Mouse (Mus musculus): ENCODE results near the gene Trip10. TPM values are rescaled to one million over a fixed set of nuclear protein-coding genes. Genes with fewer than 3 reads are reported as not detected.

Trip10 gene
- polyA plus RNA-seq, 1 experiment, result 61.1 TPM

- no peaks in the 10 kb centered on the region for H3K4me1 ChIP-seq (ENCODE audit: control insufficient read depth, insufficient read depth, low read length)
- H3K27ac ChIP-seq (ENCODE audit: insufficient read depth, low read length), result no peak overlapping the region
- H3K9me3 ChIP-seq (replicated peaks; ENCODE audit: control insufficient read depth, insufficient read depth, low read length, poor library complexity, severe bottlenecking), result no peaks in the 10 kb centered on the region
- no peak overlapping the region for H3K9ac ChIP-seq (ENCODE audit: low read depth, poor library complexity, severe bottlenecking)
- H3K36me3 ChIP-seq (ENCODE audit: control insufficient read depth, insufficient read depth, low read length, poor library complexity, severe bottlenecking), result no peaks in the 10 kb centered on the region
- TF ChIP-seq POLR2A (IDR thresholded peaks at IDR 0.05; ENCODE audit: insufficient read depth, low read length), result no peak
- TF ChIP-seq CTCF (IDR thresholded peaks at IDR 0.05; ENCODE audit: low read depth, low read length), result no peak
- TF ChIP-seq EP300 (IDR thresholded peaks at IDR 0.05; ENCODE audit: insufficient read depth, low read depth, low read length), result no peak
- no peaks in the 10 kb centered on the region for H3K27me3 ChIP-seq (ENCODE audit: control insufficient read depth, insufficient read depth, low read length, poor library complexity, severe bottlenecking)
- no peak overlapping the region for H3K4me3 ChIP-seq (ENCODE audit: low read depth, low read length)
Measured at GRCm38 (mm10) chr17:57290001-57290670, 40.9 kb downstream of the Trip10 start.

DNA sequence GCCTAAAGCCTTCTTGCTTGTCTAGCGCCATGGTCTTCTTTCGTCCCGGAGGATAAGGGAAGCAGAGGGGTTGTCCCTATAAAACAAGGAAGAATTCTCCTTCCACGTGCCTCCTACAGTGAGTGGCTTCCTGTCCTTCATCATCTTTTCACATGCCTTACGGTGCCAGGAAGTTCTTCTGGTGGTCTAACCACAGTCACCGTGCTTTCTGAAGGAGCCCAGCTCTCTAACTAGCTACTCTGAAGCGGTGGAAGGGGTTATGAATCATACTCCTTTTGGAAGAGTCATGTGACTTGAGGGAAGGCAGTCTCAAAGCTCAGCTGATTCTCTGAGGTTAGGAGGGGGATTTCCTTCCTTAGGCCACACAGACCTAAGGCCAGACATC, 41.4 kb downstream of the Trip10 start:
- no peaks in the 10 kb centered on the region for H3K4me1 ChIP-seq (ENCODE audit: control insufficient read depth, insufficient read depth, low read length)
- H3K27ac ChIP-seq (ENCODE audit: insufficient read depth, low read length), result no peak overlapping the region
- TF ChIP-seq POLR2A (IDR thresholded peaks at IDR 0.05; ENCODE audit: insufficient read depth, low read length) (no peak), CTCF (IDR thresholded peaks at IDR 0.05; ENCODE audit: low read depth, low read length) (no peak), EP300 (IDR thresholded peaks at IDR 0.05; ENCODE audit: insufficient read depth, low read depth, low read length) (no peak)
- H3K4me3 ChIP-seq (ENCODE audit: low read depth, low read length), result no peak overlapping the region
- H3K9ac ChIP-seq (ENCODE audit: low read depth, poor library complexity, severe bottlenecking), result no peak overlapping the region
- no peaks in the 10 kb centered on the region for H3K9me3 ChIP-seq (replicated peaks; ENCODE audit: control insufficient read depth, insufficient read depth, low read length, poor library complexity, severe bottlenecking)
- H3K27me3 ChIP-seq (ENCODE audit: control insufficient read depth, insufficient read depth, low read length, poor library complexity, severe bottlenecking), result no peaks in the 10 kb centered on the region
- H3K36me3 ChIP-seq (ENCODE audit: control insufficient read depth, insufficient read depth, low read length, poor library complexity, severe bottlenecking), result no peaks in the 10 kb centered on the region

- no peak overlapping the region for H3K9ac ChIP-seq (ENCODE audit: low read depth, poor library complexity, severe bottlenecking)
- H3K36me3 ChIP-seq (ENCODE audit: control insufficient read depth, insufficient read depth, low read length, poor library complexity, severe bottlenecking), result no peaks in the 10 kb centered on the region
- H3K4me3 ChIP-seq (ENCODE audit: low read depth, low read length), result no peak overlapping the region
- H3K4me1 ChIP-seq (ENCODE audit: control insufficient read depth, insufficient read depth, low read length), result no peaks in the 10 kb centered on the region
- no peaks in the 10 kb centered on the region for H3K27me3 ChIP-seq (ENCODE audit: control insufficient read depth, insufficient read depth, low read length, poor library complexity, severe bottlenecking)
- no peaks in the 10 kb centered on the region for H3K9me3 ChIP-seq (replicated peaks; ENCODE audit: control insufficient read depth, insufficient read depth, low read length, poor library complexity, severe bottlenecking)
- no peak for TF ChIP-seq EP300 (IDR thresholded peaks at IDR 0.05; ENCODE audit: insufficient read depth, low read depth, low read length)
- TF ChIP-seq POLR2A (IDR thresholded peaks at IDR 0.05; ENCODE audit: insufficient read depth, low read length), result no peak
- TF ChIP-seq CTCF (IDR thresholded peaks at IDR 0.05; ENCODE audit: low read depth, low read length), result no peak
- H3K27ac ChIP-seq (ENCODE audit: insufficient read depth, low read length), result no peak overlapping the region
Measured at GRCm38 (mm10) chr17:57292302-57292701, 43.0 kb downstream of the Trip10 start.

GRCm38 (mm10) chr17:57292968-57293367, 43.7 kb downstream of the Trip10 start:
- Histone ChIP-seq H3K4me3 (ENCODE audit: low read depth, low read length) (no peak overlapping the region), H3K27me3 (ENCODE audit: control insufficient read depth, insufficient read depth, low read length, poor library complexity, severe bottlenecking) (no peaks in the 10 kb centered on the region), H3K36me3 (ENCODE audit: control insufficient read depth, insufficient read depth, low read length, poor library complexity, severe bottlenecking) (no peaks in the 10 kb centered on the region), H3K27ac (ENCODE audit: insufficient read depth, low read length) (no peak overlapping the region), H3K9me3 (replicated peaks; ENCODE audit: control insufficient read depth, insufficient read depth, low read length, poor library complexity, severe bottlenecking) (no peaks in the 10 kb centered on the region), H3K4me1 (ENCODE audit: control insufficient read depth, insufficient read depth, low read length) (no peaks in the 10 kb centered on the region), H3K9ac (ENCODE audit: low read depth, poor library complexity, severe bottlenecking) (no peak overlapping the region)
- TF ChIP-seq EP300 (IDR thresholded peaks at IDR 0.05; ENCODE audit: insufficient read depth, low read depth, low read length), result no peak
- TF ChIP-seq CTCF (IDR thresholded peaks at IDR 0.05; ENCODE audit: low read depth, low read length), result no peak
- no peak for TF ChIP-seq POLR2A (IDR thresholded peaks at IDR 0.05; ENCODE audit: insufficient read depth, low read length)

- TF ChIP-seq CTCF (IDR thresholded peaks at IDR 0.05; ENCODE audit: low read depth, low read length), result no peak
- no peak for TF ChIP-seq EP300 (IDR thresholded peaks at IDR 0.05; ENCODE audit: insufficient read depth, low read depth, low read length)
- no peak for TF ChIP-seq POLR2A (IDR thresholded peaks at IDR 0.05; ENCODE audit: insufficient read depth, low read length)
- Histone ChIP-seq H3K4me1 (ENCODE audit: control insufficient read depth, insufficient read depth, low read length) (no peaks in the 10 kb centered on the region), H3K27ac (ENCODE audit: insufficient read depth, low read length) (no peak overlapping the region)
Measured at GRCm38 (mm10) chr17:57295935-57296334, 46.7 kb downstream of the Trip10 start.

DNA sequence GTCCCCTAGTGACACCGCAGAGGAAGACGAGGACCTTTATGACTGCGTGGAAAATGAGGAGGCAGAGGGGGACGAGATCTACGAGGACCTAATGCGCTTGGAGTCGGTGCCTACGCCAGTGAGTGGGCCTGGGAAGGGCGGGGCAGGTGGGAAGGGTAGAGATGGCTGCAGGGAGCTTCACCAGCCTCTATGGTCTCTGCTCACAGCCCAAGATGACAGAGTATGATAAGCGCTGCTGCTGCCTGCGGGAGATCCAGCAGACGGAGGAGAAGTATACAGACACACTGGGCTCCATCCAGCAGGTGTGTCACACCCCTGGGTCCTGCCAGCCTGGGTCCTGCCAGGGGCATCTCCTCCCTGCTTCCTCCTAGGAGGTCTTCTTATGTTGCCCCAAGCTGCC, 47.8 kb downstream of the Trip10 start:
- Histone ChIP-seq H3K27me3 (ENCODE audit: control insufficient read depth, insufficient read depth, low read length, poor library complexity, severe bottlenecking) (no peaks in the 10 kb centered on the region), H3K27ac (ENCODE audit: insufficient read depth, low read length) (no peak overlapping the region), H3K4me3 (ENCODE audit: low read depth, low read length) (no peak overlapping the region), H3K4me1 (ENCODE audit: control insufficient read depth, insufficient read depth, low read length) (no peaks in the 10 kb centered on the region), H3K9me3 (replicated peaks; ENCODE audit: control insufficient read depth, insufficient read depth, low read length, poor library complexity, severe bottlenecking) (no peaks in the 10 kb centered on the region), H3K36me3 (ENCODE audit: control insufficient read depth, insufficient read depth, low read length, poor library complexity, severe bottlenecking) (no peaks in the 10 kb centered on the region), H3K9ac (ENCODE audit: low read depth, poor library complexity, severe bottlenecking) (no peak overlapping the region)
- TF ChIP-seq CTCF (IDR thresholded peaks at IDR 0.05; ENCODE audit: low read depth, low read length), result no peak
- TF ChIP-seq POLR2A (IDR thresholded peaks at IDR 0.05; ENCODE audit: insufficient read depth, low read length), result no peak
- TF ChIP-seq EP300 (IDR thresholded peaks at IDR 0.05; ENCODE audit: insufficient read depth, low read depth, low read length), result no peak

More at GRCm38 (mm10) chr17:57295935-57296334, 46.7 kb downstream of the Trip10 start:
- no peak overlapping the region for H3K9ac ChIP-seq (ENCODE audit: low read depth, poor library complexity, severe bottlenecking)
- no peaks in the 10 kb centered on the region for H3K36me3 ChIP-seq (ENCODE audit: control insufficient read depth, insufficient read depth, low read length, poor library complexity, severe bottlenecking)
- H3K9me3 ChIP-seq (replicated peaks; ENCODE audit: control insufficient read depth, insufficient read depth, low read length, poor library complexity, severe bottlenecking), result no peaks in the 10 kb centered on the region
- H3K4me3 ChIP-seq (ENCODE audit: low read depth, low read length), result no peak overlapping the region
- H3K27me3 ChIP-seq (ENCODE audit: control insufficient read depth, insufficient read depth, low read length, poor library complexity, severe bottlenecking), result no peaks in the 10 kb centered on the region
